Mouse (Mus musculus): ENCODE measurements around the gene Zbtb22. TPM values are rescaled to one million over a fixed set of nuclear protein-coding genes. Genes with fewer than 3 reads are reported as not detected.

Gene Zbtb22
- polyA plus RNA-seq, 1 experiment from 2014 or later: 12.5 TPM

- no peaks in the 10 kb centered on the region for H3K27me3 ChIP-seq (ENCODE audit: control insufficient read depth, insufficient read depth, low read length)
- H3K4me2 ChIP-seq (ENCODE audit: low read depth, low read length): no peak overlapping the region
- H3K36me3 ChIP-seq (ENCODE audit: control insufficient read depth, insufficient read depth, low read length): 0 out of 2 replicates have a peak, but pooled peaks cover 3% of the 10 kb centered on the region
- H3K9ac ChIP-seq (ENCODE audit: low read length): no peak overlapping the region
- H3K27ac ChIP-seq (ENCODE audit: low read length): no peak overlapping the region
- H3K4me3 ChIP-seq (replicated peaks; ENCODE audit: low read length): no peak overlapping the region
- H3K9me3 ChIP-seq (replicated peaks; ENCODE audit: control insufficient read depth, low read length): no peaks in the 10 kb centered on the region
- H3K4me1 ChIP-seq (ENCODE audit: control insufficient read depth, insufficient read depth, low read length): no peaks in the 10 kb centered on the region
- 93% methylated on average over 17 of the region's 17 CpGs for WGBS
- ATAC-seq (ENCODE audit: insufficient read depth, low FRiP score): no peak
Measured at GRCm38 (mm10) chr17:33965082-33965845, 49.6 kb downstream of the Zbtb22 start.

- Histone ChIP-seq H3K4me2 (ENCODE audit: low read depth, low read length) (no peak overlapping the region), H3K9me3 (replicated peaks; ENCODE audit: control insufficient read depth, low read length) (no peaks in the 10 kb centered on the region), H3K9ac (ENCODE audit: low read length) (no peak overlapping the region), H3K27me3 (ENCODE audit: control insufficient read depth, insufficient read depth, low read length) (no peaks in the 10 kb centered on the region), H3K27ac (ENCODE audit: low read length) (no peak overlapping the region), H3K4me3 (replicated peaks; ENCODE audit: low read length) (no peak overlapping the region), H3K36me3 (ENCODE audit: control insufficient read depth, insufficient read depth, low read length) (0 out of 2 replicates have a peak, but pooled peaks cover 3% of the 10 kb centered on the region), H3K4me1 (ENCODE audit: control insufficient read depth, insufficient read depth, low read length) (no peaks in the 10 kb centered on the region)
- 80% methylated on average over 16 of the region's 16 CpGs for WGBS
- ATAC-seq (ENCODE audit: insufficient read depth, low FRiP score): no peak
Measured at GRCm38 (mm10) chr17:33965846-33966550, 50.3 kb downstream of the Zbtb22 start.

- Histone ChIP-seq H3K9me3 (replicated peaks; ENCODE audit: control insufficient read depth, low read length) (no peaks in the 10 kb centered on the region), H3K4me2 (ENCODE audit: low read depth, low read length) (no peak overlapping the region), H3K4me1 (ENCODE audit: control insufficient read depth, insufficient read depth, low read length) (no peaks in the 10 kb centered on the region), H3K4me3 (replicated peaks; ENCODE audit: low read length) (no peak overlapping the region), H3K36me3 (ENCODE audit: control insufficient read depth, insufficient read depth, low read length) (no peaks in the 10 kb centered on the region), H3K9ac (ENCODE audit: low read length) (no peak overlapping the region), H3K27ac (ENCODE audit: low read length) (no peak overlapping the region), H3K27me3 (ENCODE audit: control insufficient read depth, insufficient read depth, low read length) (no peaks in the 10 kb centered on the region)
- whole genome bisulfite sequencing: 4% methylated on average over 9 of the region's 9 CpGs
- ATAC-seq (ENCODE audit: insufficient read depth, low FRiP score): peak; percentile 54; the same call in 1 of the 2 replicates
Measured at GRCm38 (mm10) chr17:33968489-33968888, 52.8 kb downstream of the Zbtb22 start.

Small RNAs within 50 kb of the gene (microRNA-seq; reads per million reads assigned to microRNA genes)
- gene Gm27740: not detected

Other genes with a start within 250 kb of the Zbtb22 start
- 281 and 295 TPM in 2 replicates for gene Hnrnpm, start 229.0 kb upstream of the Zbtb22 start, polyA plus RNA-seq (2015; fragmentation: Nextera tagmentation; extraction: Ambion mirVana)
- 56.0 and 58.8 TPM in 2 replicates for gene March2, start 197.2 kb upstream of the Zbtb22 start, polyA plus RNA-seq (2015; fragmentation: Nextera tagmentation; extraction: Ambion mirVana)
- gene Rab11b, start 155.4 kb upstream of the Zbtb22 start, polyA plus RNA-seq (2015; fragmentation: Nextera tagmentation; extraction: Ambion mirVana): 212 and 237 TPM in 2 replicates
- 25.8 and 30.7 TPM in 2 replicates for gene Angptl4, start 134.1 kb upstream of the Zbtb22 start, polyA plus RNA-seq (2015; fragmentation: Nextera tagmentation; extraction: Ambion mirVana)
- 24.8 and 29.0 TPM in 2 replicates for gene Kank3, start 105.4 kb upstream of the Zbtb22 start, polyA plus RNA-seq (2015; fragmentation: Nextera tagmentation; extraction: Ambion mirVana)
- gene Rps28, start 91.3 kb upstream of the Zbtb22 start, polyA plus RNA-seq (2015; fragmentation: Nextera tagmentation; extraction: Ambion mirVana): 740 and 935 TPM in 2 replicates
- gene Ndufa7, start 91.3 kb upstream of the Zbtb22 start, polyA plus RNA-seq (2015; fragmentation: Nextera tagmentation; extraction: Ambion mirVana): 442 and 446 TPM in 2 replicates
- gene Cd320, start 72.8 kb upstream of the Zbtb22 start, polyA plus RNA-seq (2015; fragmentation: Nextera tagmentation; extraction: Ambion mirVana): 52.0 and 54.0 TPM in 2 replicates
- gene Gm7029, start 42.1 kb upstream of the Zbtb22 start, polyA plus RNA-seq (2015; fragmentation: Nextera tagmentation; extraction: Ambion mirVana): not detected in 2 replicates
- gene Kifc1, start 25.2 kb upstream of the Zbtb22 start, polyA plus RNA-seq (2015; fragmentation: Nextera tagmentation; extraction: Ambion mirVana): 6.9 and 7.9 TPM in 2 replicates
- gene Platr17, start 10.8 kb upstream of the Zbtb22 start, polyA plus RNA-seq (2015; fragmentation: Nextera tagmentation; extraction: Ambion mirVana): 0.39 and 0.40 TPM in 2 replicates
- gene Daxx, start 6.5 kb upstream of the Zbtb22 start, polyA plus RNA-seq (2015; fragmentation: Nextera tagmentation; extraction: Ambion mirVana): 40.9 and 44.4 TPM in 2 replicates
- gene Tapbp, start within 50 bp of the Zbtb22 start, polyA plus RNA-seq (2015; fragmentation: Nextera tagmentation; extraction: Ambion mirVana): 58.4 and 68.7 TPM in 2 replicates
- gene Rgl2, start 13.6 kb downstream of the Zbtb22 start, polyA plus RNA-seq (2015; fragmentation: Nextera tagmentation; extraction: Ambion mirVana): 43.9 and 44.7 TPM in 2 replicates
- 133 and 147 TPM in 2 replicates for gene Pfdn6, start 24.4 kb downstream of the Zbtb22 start, polyA plus RNA-seq (2015; fragmentation: Nextera tagmentation; extraction: Ambion mirVana)
- 19.0 and 23.1 TPM in 2 replicates for gene Wdr46, start 24.8 kb downstream of the Zbtb22 start, polyA plus RNA-seq (2015; fragmentation: Nextera tagmentation; extraction: Ambion mirVana)
- gene B3galt4, start 35.6 kb downstream of the Zbtb22 start, polyA plus RNA-seq (2015; fragmentation: Nextera tagmentation; extraction: Ambion mirVana): 8.6 and 9.0 TPM in 2 replicates
- 42.6 and 45.0 TPM in 2 replicates for gene Vps52, start 39.9 kb downstream of the Zbtb22 start, polyA plus RNA-seq (2015; fragmentation: Nextera tagmentation; extraction: Ambion mirVana)
- 1,606 and 1,631 TPM in 2 replicates for gene Rps18, start 40.1 kb downstream of the Zbtb22 start, polyA plus RNA-seq (2015; fragmentation: Nextera tagmentation; extraction: Ambion mirVana)
- 107 and 140 TPM in 2 replicates for gene H2-K1, start 84.4 kb downstream of the Zbtb22 start, polyA plus RNA-seq (2015; fragmentation: Nextera tagmentation; extraction: Ambion mirVana)
- gene Ring1, start 108.8 kb downstream of the Zbtb22 start, polyA plus RNA-seq (2015; fragmentation: Nextera tagmentation; extraction: Ambion mirVana): 8.1 and 10.7 TPM in 2 replicates
- gene H2-Ke6, start 112.2 kb downstream of the Zbtb22 start, polyA plus RNA-seq (2015; fragmentation: Nextera tagmentation; extraction: Ambion mirVana): 38.9 and 41.3 TPM in 2 replicates
- gene Slc39a7, start 115.8 kb downstream of the Zbtb22 start, polyA plus RNA-seq (2015; fragmentation: Nextera tagmentation; extraction: Ambion mirVana): 194 and 195 TPM in 2 replicates
- gene Rxrb, start 115.9 kb downstream of the Zbtb22 start, polyA plus RNA-seq (2015; fragmentation: Nextera tagmentation; extraction: Ambion mirVana): 36.3 and 37.7 TPM in 2 replicates
- gene Col11a2, start 123.5 kb downstream of the Zbtb22 start, polyA plus RNA-seq (2015; fragmentation: Nextera tagmentation; extraction: Ambion mirVana): 0.57 and 0.61 TPM in 2 replicates
- gene H2-Oa, start 176.4 kb downstream of the Zbtb22 start, polyA plus RNA-seq (2015; fragmentation: Nextera tagmentation; extraction: Ambion mirVana): 0.61 and 0.64 TPM in 2 replicates
- gene H2-DMa, start 203.6 kb downstream of the Zbtb22 start, polyA plus RNA-seq (2015; fragmentation: Nextera tagmentation; extraction: Ambion mirVana): 10.8 and 11.6 TPM in 2 replicates
- 71.9 and 74.7 TPM in 2 replicates for gene Brd2, start 206.7 kb downstream of the Zbtb22 start, polyA plus RNA-seq (2015; fragmentation: Nextera tagmentation; extraction: Ambion mirVana)
- 0.70 and 0.82 TPM in 2 replicates for gene H2-DMb2, start 227.4 kb downstream of the Zbtb22 start, polyA plus RNA-seq (2015; fragmentation: Nextera tagmentation; extraction: Ambion mirVana)
- 2.0 and 2.9 TPM in 2 replicates for gene H2-DMb1, start 237.2 kb downstream of the Zbtb22 start, polyA plus RNA-seq (2015; fragmentation: Nextera tagmentation; extraction: Ambion mirVana)

Measured in stomach, embryonic 16.5 days (tissue).